Mouse (Mus musculus) lung, postnatal 0 days (tissue): ENCODE measurements around the gene Tns3.

Experiments used
- CTCF ChIP-seq: IDR thresholded peaks from 2 replicates; pipeline ENCODE4 v1.5.1; 2016; ENCODE audit warnings: antibody characterized with exemption, mild to moderate bottlenecking
- EP300 ChIP-seq: IDR thresholded peaks from 2 replicates; pipeline ENCODE4 v1.6.1; 2016; ENCODE audit warnings: antibody characterized with exemption, mild to moderate bottlenecking, control low read depth

- TF ChIP-seq CTCF, result no peak
- no peak for TF ChIP-seq EP300
Measured at GRCm38 (mm10) chr11:8509614-8510013, 154.7 kb downstream of the Tns3 start.
